Mouse (Mus musculus) heart, postnatal 36 days (tissue): ENCODE data around the gene Btbd2. TPM values are rescaled to one million over a fixed set of nuclear protein-coding genes. Genes with fewer than 3 reads are reported as not detected.
A peak's percentile ranks its signal among the peaks of the same experiment; 100 is the strongest.

Experiments used
- DNase-seq, 2 experiments: peaks; one replicate each; pipeline ENCODE4 v3.0.0; 2021 to 2022
- intact Hi-C: fragments of 180-260 bp; cut with DNase I; formaldehyde crosslinking; loops from one replicate; pipeline ENCODE4 v1.15.1; 2025
- total RNA-seq, 2 experiments: library from RNA; stranded (reverse); gene quantifications; 2 replicates each; pipeline ENCODE4 v1.2.3; 2021

The Btbd2 gene
- total RNA-seq, 2 experiments from 2014 or later: 45.5 to 46.8 TPM

- intact Hi-C loops: loop anchor here (10.0 kb wide), 1 partner anchor 699 kb away; the partner anchor contains the start of gene Abca7
- no peak for DNase-seq
Observed at GRCm38 (mm10) chr10:80693401-80694045, 36.7 kb upstream of the Btbd2 start.

DNA sequence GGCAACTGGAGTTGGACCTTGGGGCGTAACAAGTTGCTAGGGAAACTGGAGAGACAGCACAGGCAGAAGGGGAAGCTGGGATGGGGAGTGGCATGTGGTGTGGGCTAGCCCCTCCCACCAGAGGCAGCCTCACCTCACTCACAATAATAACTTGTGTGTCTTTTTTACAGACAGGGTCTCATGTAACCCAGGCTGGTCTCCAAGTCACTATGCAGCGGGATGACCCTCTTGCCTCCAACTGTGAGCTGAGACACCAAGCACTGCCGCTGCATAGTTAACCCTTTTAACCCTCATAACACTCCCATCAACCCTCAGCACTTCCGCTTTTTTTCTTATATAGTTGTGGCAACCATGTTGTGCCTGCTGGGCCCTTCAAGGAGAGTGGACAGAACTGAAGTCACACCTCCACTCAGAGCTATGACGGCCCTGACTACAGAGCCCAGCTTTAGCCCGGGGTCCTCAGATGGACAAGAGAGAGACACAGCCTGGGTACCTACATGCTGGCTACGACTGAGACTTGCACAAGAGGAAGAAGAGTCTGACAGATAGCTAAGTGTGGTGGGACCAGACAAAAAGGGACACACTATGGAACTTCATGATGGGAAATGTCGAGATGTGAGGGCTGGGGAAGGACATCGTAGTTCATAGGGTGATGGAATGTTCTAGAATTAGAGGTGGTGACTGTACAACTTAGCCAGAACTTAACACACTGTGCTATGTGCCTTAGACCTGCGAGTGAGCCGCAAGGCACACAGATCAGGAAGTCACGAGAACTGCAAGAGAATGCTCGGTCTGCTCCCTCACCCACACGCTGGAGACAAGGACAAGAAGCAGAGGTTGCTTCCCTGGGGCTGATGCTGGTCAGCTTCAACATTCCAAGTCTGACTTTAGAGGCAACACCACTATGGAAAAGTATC lies 35.6 kb upstream of the Btbd2 start:
- intact Hi-C loops: loop anchor here (10.0 kb wide), 1 partner anchor 698 kb away; the partner anchor contains the start of gene Abca7
- DNase-seq: peak in 1 of 2 experiments; percentile 28

GRCm38 (mm10) chr10:80687850-80688249 lies 31.0 kb upstream of the Btbd2 start:
- DNase-seq: peak; percentile 68 to 74
- intact Hi-C loops: loop anchor here (1.0 kb wide), 1 partner anchor 122 kb away; no protein-coding TSS in a partner anchor

DNA sequence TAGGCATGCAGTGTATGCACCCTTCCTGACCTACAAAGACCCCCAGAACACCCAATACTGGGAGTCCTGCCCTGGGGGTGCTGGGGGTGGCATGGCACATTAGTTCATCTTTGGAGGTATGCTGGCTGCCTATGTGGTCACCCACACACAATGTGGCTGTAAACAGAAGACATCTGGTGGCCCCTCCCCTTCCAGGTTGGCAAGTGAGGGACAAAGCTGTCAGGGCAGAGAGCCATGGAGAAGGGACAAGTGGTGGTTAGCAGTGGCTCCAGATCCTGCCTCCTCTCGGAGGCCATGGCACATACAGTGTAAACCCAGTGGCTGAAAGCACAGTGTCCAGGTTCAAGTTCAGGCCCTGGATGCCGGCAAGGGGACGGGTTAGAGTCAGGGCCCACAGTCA lies 29.7 kb upstream of the Btbd2 start:
- no peak for DNase-seq
- intact Hi-C loops: no loop called here

DNA sequence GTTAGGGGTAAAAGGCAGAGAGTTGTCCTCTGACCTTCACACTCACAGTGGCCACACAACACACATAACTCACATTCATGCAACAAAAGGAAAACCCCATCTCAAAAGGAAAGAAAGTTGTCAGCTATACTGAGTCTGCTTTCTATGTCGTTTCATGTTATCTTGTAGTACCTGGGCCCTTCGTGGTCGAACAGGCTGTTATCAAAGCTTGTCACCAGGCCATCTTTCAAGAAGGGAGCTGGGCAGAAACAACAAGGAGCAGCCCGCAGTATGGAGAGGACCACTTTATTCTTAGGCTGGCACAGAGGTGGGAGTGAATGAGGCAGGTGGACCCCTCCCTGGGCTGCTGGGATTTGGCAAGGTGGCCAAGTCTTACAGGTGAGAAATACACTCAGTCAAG lies 28.1 kb upstream of the Btbd2 start:
- intact Hi-C loops: loop anchor here (1.0 to 2.0 kb wide), 2 partner anchors 26 to 74 kb away; no protein-coding TSS in a partner anchor

GRCm38 (mm10) chr10:80684214-80684613 lies 27.3 kb upstream of the Btbd2 start:
- peak; percentile 69 to 72 for DNase-seq
- intact Hi-C loops: loop anchor here (1.0 to 2.0 kb wide), 2 partner anchors 25 to 73 kb away; no protein-coding TSS in a partner anchor

More for the DNA sequence above, 28.1 kb upstream of the Btbd2 start:
- no peak for DNase-seq

- intact Hi-C loops: loop anchor here (1.0 to 2.0 kb wide), 2 partner anchors 24 to 73 kb away; no protein-coding TSS in a partner anchor
Observed at GRCm38 (mm10) chr10:80683647-80684046, 26.8 kb upstream of the Btbd2 start.

DNA sequence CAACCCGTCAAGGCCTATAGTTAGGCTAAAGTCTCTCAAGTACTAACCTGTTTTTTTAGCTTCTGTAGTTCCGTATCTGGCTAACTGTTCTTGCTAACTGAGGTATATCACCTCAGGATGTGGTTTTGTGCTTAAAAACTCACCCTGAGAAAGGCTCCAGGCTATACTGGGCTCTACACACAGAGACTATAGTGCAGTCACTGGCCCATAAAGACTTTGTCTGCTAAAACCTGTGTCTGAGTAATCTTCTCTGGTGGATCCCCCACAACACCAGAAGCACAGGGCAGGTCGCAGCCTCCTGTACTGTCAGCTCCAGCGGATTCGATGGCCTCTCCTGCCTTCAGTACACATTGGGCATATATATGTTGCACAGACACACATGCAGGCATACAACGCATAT lies 25.1 kb upstream of the Btbd2 start:
- DNase-seq: no peak
- intact Hi-C loops: no loop called here

More at GRCm38 (mm10) chr10:80683647-80684046, 26.8 kb upstream of the Btbd2 start:
- DNase-seq: no peak

DNA sequence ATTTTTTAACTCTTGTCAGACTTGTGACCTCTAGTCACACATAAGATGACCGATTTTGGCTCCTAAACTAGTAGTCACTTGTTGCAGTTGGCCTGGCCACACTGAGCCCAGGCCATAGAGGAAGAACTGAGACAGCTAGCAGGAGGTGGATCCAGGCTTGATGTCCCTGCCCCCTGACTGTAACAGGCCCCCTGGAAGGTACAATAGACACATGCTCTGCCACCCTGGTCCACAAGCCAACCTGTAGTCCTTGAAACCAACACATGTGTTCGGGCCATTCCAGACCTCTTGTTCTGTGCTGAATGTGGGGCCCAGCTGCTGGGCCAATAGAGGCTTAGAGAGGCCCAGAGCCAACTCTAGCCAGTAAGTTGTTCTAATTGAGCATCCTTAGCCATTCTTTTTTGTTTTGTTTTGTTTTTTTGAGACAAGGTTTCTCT lies 23.4 kb upstream of the Btbd2 start:
- no peak for DNase-seq
- intact Hi-C loops: loop anchor here (2.0 kb wide), 1 partner anchor 21 kb away; the partner anchor contains the start of gene Mob3a

DNA sequence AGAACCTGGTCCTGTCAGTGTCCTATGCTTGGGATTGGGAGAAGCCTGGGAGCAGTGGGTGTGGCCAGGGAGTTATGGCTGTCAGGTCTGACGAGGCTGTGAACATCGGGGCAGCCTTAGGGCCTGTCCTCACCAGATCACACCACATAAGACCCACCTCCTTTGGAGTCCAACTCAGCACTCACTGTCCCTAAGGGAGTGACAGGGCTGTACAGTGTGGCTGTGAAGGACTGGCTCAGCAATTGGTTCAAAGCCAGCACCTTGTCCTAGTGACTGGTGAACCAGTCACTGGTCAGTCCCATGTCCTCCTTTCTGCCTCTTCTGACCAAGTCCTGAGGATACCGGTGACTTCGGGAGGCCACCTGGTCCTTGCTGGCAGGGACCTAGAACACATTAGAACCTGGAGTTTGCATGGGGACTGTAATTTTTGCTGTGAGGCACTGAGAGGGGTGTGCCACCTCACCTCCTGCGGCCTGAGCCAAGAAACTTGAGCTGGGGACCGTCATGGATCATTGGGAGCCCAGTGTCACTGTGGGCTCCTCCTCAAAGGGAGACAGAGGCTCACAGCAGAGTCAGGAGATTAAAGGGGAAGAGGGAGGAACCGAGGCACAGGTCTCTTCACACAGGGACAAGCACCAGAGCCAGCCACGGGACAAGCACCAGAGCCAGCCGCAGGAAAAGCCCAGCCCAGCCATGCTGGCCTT lies 22.8 kb upstream of the Btbd2 start:
- no peak for DNase-seq
- intact Hi-C loops: loop anchor here (2.0 kb wide), 2 partner anchors 15 to 21 kb away; partner anchors contain the start of gene Mob3a

DNA sequence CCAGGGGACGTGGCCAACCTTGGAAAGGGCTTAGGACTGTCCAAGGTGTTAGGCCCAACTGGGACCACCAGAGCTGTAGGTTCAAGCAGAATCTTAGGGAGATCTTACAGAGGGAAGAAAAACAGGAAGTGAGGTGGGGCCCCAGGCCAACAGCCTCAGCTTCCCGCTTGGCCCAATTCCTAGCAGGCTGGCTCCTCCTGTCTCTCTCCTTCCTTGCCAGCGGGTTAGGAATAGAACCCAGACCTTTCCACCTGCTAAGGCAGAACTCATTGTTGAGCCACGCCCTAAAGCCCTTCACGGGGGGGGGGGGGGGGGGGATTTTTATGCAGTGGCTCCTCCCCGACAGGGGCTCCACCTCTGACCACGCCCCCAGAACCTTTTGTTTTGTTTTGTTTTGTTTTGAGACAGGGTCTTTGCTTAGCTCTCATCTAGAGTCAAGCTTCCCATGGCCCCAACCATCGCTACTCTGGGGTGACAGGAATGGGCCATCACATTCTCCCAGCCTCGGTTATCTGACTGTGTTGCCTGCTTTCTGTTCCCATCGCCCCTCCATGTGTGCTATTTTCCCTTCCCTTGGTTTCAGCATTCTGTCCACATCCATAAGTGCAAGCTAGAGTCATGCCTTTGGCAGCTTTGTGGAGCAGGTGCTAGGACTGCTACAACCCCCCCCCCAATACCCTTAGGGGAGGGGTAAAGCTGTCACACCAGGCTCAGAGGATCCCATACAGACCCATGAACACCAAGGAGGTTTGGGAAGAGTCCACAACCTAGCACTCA lies 21.9 kb upstream of the Btbd2 start:
- DNase-seq: no peak
- intact Hi-C loops: loop anchor here (2.0 kb wide), 1 partner anchor 14 kb away; no protein-coding TSS in a partner anchor

DNA sequence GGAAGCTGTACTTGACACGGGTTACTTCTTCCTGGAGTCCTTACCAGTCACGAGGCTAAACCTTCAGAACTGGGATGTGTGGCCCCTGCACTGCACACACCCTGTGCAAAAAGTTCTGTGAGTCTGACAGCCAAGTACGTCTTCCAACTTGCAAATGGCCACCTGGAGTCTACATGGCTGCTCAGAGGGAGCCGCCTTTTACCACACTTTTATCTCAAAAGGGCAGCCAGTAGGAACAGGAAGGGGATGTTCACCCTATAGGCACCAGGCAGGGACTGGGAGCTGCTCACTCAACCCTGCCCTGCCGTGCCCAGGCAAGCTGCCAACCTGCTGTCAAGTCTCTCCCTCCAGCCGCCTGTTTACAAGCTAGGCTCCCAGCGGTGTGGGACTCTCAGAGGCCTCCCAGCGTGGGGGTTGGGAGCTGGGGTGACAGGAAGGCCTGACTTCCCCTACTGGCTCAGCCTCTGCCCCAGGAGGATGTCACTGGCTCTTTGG lies 21.1 kb upstream of the Btbd2 start, which contains the start of gene Mknk2:
TSS of gene Mknk2 (minus strand) at position 171 of the 495 bp plus-strand sequence.
- DNase-seq: peak; percentile 92
- intact Hi-C loops: loop anchor here (2.0 kb wide), 1 partner anchor 13 kb away; no protein-coding TSS in a partner anchor

DNA sequence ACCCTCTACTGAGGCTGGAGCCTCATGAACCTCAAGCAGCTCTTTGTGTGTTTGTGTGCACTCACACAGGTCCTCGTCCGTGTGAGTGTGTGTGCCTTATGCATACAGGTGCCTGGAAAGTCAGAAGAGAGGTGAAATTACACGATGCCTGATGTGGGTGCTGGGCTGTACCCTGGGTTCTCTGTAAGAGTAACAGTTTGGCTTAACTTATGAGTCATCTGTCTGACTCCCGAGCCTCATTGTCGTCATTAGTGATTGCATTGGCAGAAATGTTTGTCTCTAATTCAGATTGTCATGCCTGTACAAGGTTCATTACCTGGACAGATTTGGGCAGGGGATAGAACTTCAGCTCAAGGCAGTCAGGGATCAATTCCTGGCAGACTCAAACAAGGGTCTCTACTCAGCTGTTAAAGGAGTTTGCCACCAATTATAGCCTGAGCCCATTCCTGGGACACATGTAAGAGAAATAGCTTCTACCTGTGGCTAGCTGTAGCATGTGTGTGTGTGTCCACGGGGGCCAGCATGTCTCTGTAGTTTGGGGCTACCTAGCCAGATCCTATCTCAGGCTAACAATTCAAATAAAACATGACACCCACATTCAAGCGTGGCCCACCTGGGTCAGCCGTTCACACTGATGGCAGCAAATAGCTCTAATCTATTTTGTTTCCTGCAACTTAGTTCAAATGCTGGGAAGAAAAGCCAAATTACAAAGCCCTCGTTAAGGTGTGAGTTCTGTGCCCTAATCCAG lies 20.4 kb upstream of the Btbd2 start:
- intact Hi-C loops: no loop called here
- no peak for DNase-seq

- intact Hi-C loops: no loop called here
Observed at GRCm38 (mm10) chr10:80676198-80676928, 19.5 kb upstream of the Btbd2 start.

DNA sequence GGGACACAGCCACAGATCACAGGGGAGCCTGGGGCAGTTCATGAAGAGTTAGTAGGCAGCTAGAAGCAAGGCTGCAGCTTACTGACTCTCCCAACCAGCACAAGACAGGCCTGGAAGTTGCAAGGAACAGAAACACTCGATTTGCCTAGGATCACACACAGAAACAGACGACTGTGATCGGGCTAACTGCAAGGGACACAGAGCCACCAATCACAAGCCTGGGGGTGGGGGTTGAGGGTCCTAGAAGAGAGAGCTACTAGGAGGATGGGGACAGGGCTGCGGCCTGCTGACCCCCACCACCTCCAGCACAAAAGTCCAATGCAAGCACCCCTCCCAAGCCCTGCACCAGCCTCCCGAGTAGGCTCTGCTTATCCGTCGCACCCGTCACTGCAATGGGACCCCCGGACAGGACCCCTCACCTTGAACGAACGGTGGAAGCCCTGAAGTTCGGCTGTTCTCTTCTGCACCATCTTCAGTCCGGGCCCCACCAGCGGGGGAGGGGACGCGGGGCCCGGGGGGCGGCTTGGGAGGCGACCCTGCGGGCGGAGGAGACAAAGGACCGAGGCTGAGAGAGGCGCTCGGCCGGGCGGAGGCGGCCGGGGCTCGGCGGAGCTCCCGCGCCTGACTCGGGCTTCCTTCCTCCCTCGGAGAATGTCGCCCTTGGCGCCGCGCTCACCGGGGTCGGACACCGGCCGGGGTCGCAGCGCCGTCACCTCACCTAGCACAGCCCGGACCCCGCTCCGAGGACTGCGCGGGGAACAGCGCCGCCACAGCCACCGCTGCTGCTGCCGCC lies 18.7 kb upstream of the Btbd2 start:
- intact Hi-C loops: no loop called here
- no peak for DNase-seq

More at GRCm38 (mm10) chr10:80676198-80676928, 19.5 kb upstream of the Btbd2 start:
- peak; percentile 99 for DNase-seq

DNA sequence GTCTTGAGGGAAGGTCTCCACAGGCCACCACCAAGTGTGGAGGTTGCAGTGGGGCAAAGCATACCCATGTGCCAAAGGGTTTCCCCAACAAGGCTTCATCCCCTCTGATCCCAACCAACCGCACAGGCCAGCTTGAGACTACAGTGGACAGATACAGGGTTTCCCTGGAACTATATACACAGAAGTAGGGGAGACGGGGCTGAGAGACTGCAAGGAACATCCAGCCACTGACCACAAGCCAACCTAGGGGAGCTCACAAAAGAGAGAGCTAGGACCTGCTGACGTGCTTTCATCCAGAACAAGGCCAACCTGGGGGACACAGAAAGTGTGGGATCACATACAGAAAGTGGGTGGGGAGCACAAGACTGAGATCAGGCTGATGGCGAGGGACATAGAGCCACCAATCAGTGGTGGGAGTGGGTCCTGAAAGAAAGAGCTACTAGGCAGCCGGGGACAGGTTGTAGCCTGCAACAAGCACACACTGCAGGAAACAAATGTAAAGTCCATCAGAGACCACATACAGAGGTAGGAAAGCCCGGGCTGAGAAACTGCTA lies 18.1 kb upstream of the Btbd2 start:
- intact Hi-C loops: loop anchor here (1.0 kb wide), 1 partner anchor 10 kb away; no protein-coding TSS in a partner anchor
- DNase-seq: no peak
